ENCODE assay signal across 14 mouse cellular contexts in genomic region chr13:94808596-94808995, GRCm38 (mm10).
"Had no signal": no experiment of that assay in that cellular context is flagged by ENCODE, and none has a peak within 500 bp of the region (broad histone marks: within the 10 kb centered on the region; RNA-seq: fewer than 3 reads in every experiment).

No protein-coding gene starts in this region.

- H3K27me3 ChIP-seq: intestine, embryonic 15.5 days; limb, embryonic 15.5 days; midbrain, embryonic 13.5 days; neural tube, embryonic 12.5 days had no signal

- H3K9ac ChIP-seq: intestine, embryonic 15.5 days; limb, embryonic 15.5 days; liver, embryonic 14.5 days; midbrain, embryonic 13.5 days; neural tube, embryonic 12.5 days had no signal

- DNase-seq: kidney, adult 18-20 months; kidney, postnatal 10 days; kidney, postnatal 4 days; lung, adult 18-20 months; lung, postnatal 4 days; thymus, adult 18-20 months; thymus, postnatal 14 days had no signal

- H3K4me2 ChIP-seq: intestine, embryonic 15.5 days; limb, embryonic 15.5 days; midbrain, embryonic 13.5 days; neural tube, embryonic 12.5 days had no signal

- H3K27ac ChIP-seq: intestine, embryonic 15.5 days; layer of hippocampus, adult 2 months; limb, embryonic 15.5 days; liver, embryonic 14.5 days; midbrain, embryonic 13.5 days; neural tube, embryonic 12.5 days; stomach, postnatal 0 days had no signal

- H3K4me1 ChIP-seq: intestine, embryonic 15.5 days had no signal

- H3K36me3 ChIP-seq: intestine, embryonic 15.5 days; limb, embryonic 15.5 days; midbrain, embryonic 13.5 days; neural tube, embryonic 12.5 days had no signal

- H3K4me3 ChIP-seq: intestine, embryonic 15.5 days; layer of hippocampus, adult 2 months; limb, embryonic 15.5 days; midbrain, embryonic 13.5 days; neural tube, embryonic 12.5 days had no signal
